Mouse (Mus musculus): ENCODE data around the gene 2210017I01Rik. TPM values are rescaled to one million over a fixed set of nuclear protein-coding genes. Genes with fewer than 3 reads are reported as not detected.

Gene 2210017I01Rik
- total RNA-seq, 2 experiments from 2014 or later = not detected

DNA sequence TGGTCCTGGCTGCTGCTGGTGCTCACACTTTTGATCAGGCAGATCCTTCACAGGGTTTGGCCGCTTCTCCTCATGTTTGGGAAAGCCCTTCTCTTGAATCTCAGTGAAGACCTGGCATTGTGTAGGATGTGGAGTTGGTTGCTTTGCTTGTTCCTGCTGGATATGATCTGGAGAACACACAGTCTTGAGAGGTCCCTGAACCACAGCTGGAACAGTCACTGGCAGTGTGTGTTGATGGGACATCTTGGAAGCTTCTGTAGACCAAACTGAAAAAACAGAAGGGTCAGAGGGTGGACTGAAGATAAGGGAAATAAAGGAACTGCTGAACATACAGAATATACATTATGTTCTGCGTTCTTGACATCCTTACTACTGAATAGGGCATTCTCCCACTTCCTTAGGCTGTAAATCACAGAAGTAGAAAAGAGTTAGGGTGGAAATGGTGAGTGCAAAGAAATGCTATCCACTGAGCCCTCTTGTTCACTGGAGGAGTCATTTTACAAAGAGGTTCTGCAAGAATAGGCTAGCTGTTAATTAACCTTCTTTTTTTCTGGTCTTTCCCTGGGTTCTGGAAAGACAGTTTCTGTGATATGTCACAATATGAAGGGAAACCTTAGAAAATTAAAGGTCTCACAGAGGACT is 34.7 kb downstream of the 2210017I01Rik start:
- DNase-seq (ENCODE audit: low spot score in 2 of 2) = no peak
- intact Hi-C loops (cut with DNase I) = no loop called here

DNA sequence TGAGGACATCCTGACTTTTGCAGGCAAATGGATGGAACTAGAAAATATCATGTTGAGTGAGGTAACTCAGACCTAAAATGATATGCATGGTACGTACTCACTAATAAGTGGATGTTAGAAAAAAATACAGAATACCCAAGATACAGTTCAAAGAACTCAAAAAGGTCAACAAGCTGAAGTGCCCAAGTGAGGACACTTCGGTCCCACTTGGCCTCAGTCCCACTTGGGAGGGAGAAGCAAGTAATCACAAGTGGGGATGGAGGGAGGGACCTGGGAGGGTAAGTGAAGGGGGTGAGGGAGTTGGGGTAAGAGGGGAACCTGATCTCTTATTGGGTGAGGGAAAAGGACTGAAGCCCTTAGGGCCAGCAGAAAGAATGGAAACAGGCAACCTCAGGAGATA is 38.5 kb downstream of the 2210017I01Rik start:
- intact Hi-C loops (cut with DNase I) = no loop called here
- DNase-seq (ENCODE audit: low spot score in 2 of 2) = no peak

DNA sequence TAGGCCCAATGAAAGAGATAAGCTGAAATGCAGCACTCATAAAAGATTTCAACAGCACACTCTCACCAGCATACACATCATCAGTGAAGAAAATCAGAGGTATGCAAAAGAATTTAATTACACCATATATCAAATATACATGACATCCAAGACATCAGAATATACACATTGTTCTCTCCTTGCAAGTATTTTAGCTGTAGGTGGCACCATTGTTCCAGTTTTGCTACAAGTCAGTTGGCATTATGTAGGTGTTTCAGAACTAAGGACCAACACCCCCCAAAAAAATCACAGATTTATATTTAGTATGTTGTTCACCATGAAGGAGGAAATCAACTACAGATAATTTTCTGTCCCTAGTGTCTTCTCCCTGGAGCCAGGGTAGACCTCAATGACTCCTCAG is 41.9 kb downstream of the 2210017I01Rik start:
- DNase-seq (ENCODE audit: low spot score in 2 of 2) = no peak
- intact Hi-C loops (cut with DNase I) = no loop called here

Other genes starting within 250 kb of the 2210017I01Rik start
- not detected for gene Sprr2f, start 242.3 kb downstream of the 2210017I01Rik start, total RNA-seq (2021)
- gene Sprr2h, start 221.8 kb downstream of the 2210017I01Rik start, total RNA-seq (2021) = not detected
- not detected for gene Sprr2i, start 199.5 kb downstream of the 2210017I01Rik start, total RNA-seq (2021)
- gene Sprr2j-ps, start 189.4 kb downstream of the 2210017I01Rik start, total RNA-seq (2021) = not detected
- gene Gm9774, start 178.1 kb downstream of the 2210017I01Rik start, total RNA-seq (2021) = 1 to 10 TPM; 4.2 to 4.9 TPM
- not detected for gene Sprr2k, start 174.9 kb downstream of the 2210017I01Rik start, total RNA-seq (2021)
- gene Sprr1b, start 168.7 kb downstream of the 2210017I01Rik start, total RNA-seq (2021) = not detected
- not detected for gene Sprr3, start 148.8 kb downstream of the 2210017I01Rik start, total RNA-seq (2021)
- not detected for gene Sprr1a, start 121.6 kb downstream of the 2210017I01Rik start, total RNA-seq (2021)
- gene Sprr4, start 107.0 kb downstream of the 2210017I01Rik start, total RNA-seq (2021) = not detected
- not detected for gene 2310046K23Rik, start 73.0 kb downstream of the 2210017I01Rik start, total RNA-seq (2021)
- not detected for gene Ivl, start 33.8 kb downstream of the 2210017I01Rik start, total RNA-seq (2021)
- not detected for gene Smcp, start 18.5 kb downstream of the 2210017I01Rik start, total RNA-seq (2021)
- not detected for gene Lce6a, start 14.2 kb upstream of the 2210017I01Rik start, total RNA-seq (2021)
- not detected for gene Lce1a1, start 40.8 kb upstream of the 2210017I01Rik start, total RNA-seq (2021)
- gene Lce1b, start 49.4 kb upstream of the 2210017I01Rik start, total RNA-seq (2021) = not detected
- not detected for gene Lce1a2, start 62.8 kb upstream of the 2210017I01Rik start, total RNA-seq (2021)
- not detected for gene Lce1c, start 71.8 kb upstream of the 2210017I01Rik start, total RNA-seq (2021)
- gene Lce1d, start 79.7 kb upstream of the 2210017I01Rik start, total RNA-seq (2021) = not detected
- gene Lce1e, start 101.6 kb upstream of the 2210017I01Rik start, total RNA-seq (2021) = not detected
- gene Lce1f, start 112.9 kb upstream of the 2210017I01Rik start, total RNA-seq (2021) = not detected
- gene Gm38119, start 131.6 kb upstream of the 2210017I01Rik start, total RNA-seq (2021) = not detected
- gene Lce1g, start 144.8 kb upstream of the 2210017I01Rik start, total RNA-seq (2021) = not detected
- gene Lce1h, start 157.6 kb upstream of the 2210017I01Rik start, total RNA-seq (2021) = not detected
- not detected for gene Lce1i, start 171.4 kb upstream of the 2210017I01Rik start, total RNA-seq (2021)
- gene Lce1j, start 183.0 kb upstream of the 2210017I01Rik start, total RNA-seq (2021) = not detected
- gene Lce1k, start 200.4 kb upstream of the 2210017I01Rik start, total RNA-seq (2021) = not detected
- not detected for gene Kprp, start 219.8 kb upstream of the 2210017I01Rik start, total RNA-seq (2021)
- gene Lce1l, start 243.8 kb upstream of the 2210017I01Rik start, total RNA-seq (2021) = not detected